10 mouse cellular contexts compared by ENCODE assay signal in genomic region chr13:30093086-30093485, GRCm38 (mm10). TPM values are rescaled to one million over a fixed set of nuclear protein-coding genes. Genes with fewer than 3 reads are reported as not detected.
DNase-seq lines count a peak whose midpoint lies in the region; ATAC-seq and TF ChIP-seq lines count a peak whose summit lies in the region.
"Had no signal": no experiment of that assay in that cellular context is flagged by ENCODE, and none has a peak within 500 bp of the region (broad histone marks: within the 10 kb centered on the region; RNA-seq: fewer than 3 reads in every experiment).

No protein-coding gene starts in this region.

- H3K27me3 ChIP-seq in Patski = peaks cover 4% of the 10 kb centered on the region
- H3K27me3 ChIP-seq in forebrain, embryonic 13.5 days = no peaks in the 10 kb centered on the region
- H3K27me3 ChIP-seq: limb, embryonic 13.5 days had no signal

- WGBS in forebrain, embryonic 13.5 days = 40% methylated on average over 2 of the region's 2 CpGs

- no peaks in the 10 kb centered on the region for H3K9me3 ChIP-seq in forebrain, embryonic 13.5 days (replicated peaks)
- H3K9me3 ChIP-seq: limb, embryonic 13.5 days had no signal

- TF ChIP-seq CTCF in layer of hippocampus, adult 2 months (conservative IDR thresholded peaks at IDR 0.05) = peak; percentile 82
- peak; percentile 83 for TF ChIP-seq CTCF in Patski (IDR thresholded peaks at IDR 0.05)

- H3K4me1 ChIP-seq in forebrain, embryonic 13.5 days = no peaks in the 10 kb centered on the region
- H3K4me1 ChIP-seq: limb, embryonic 13.5 days had no signal

- in situ Hi-C loops in Patski (cut with MboI; ENCODE audit: low pct_unique_long_range_greater_than_20kb) = loop anchor here (5.0 kb wide), 1 partner anchor 164 kb away; no protein-coding TSS in a partner anchor

- no peak overlapping the region for H3K4me2 ChIP-seq in forebrain, embryonic 13.5 days
- H3K4me2 ChIP-seq: limb, embryonic 13.5 days had no signal

- H3K9ac ChIP-seq in forebrain, embryonic 13.5 days = no peak overlapping the region
- H3K9ac ChIP-seq: limb, embryonic 13.5 days had no signal

- H3K27ac ChIP-seq in layer of hippocampus, adult 2 months = no peak overlapping the region
- H3K27ac ChIP-seq in forebrain, embryonic 13.5 days = no peak overlapping the region
- H3K27ac ChIP-seq: limb, embryonic 13.5 days had no signal

- no peak overlapping the region for H3K4me3 ChIP-seq in layer of hippocampus, adult 2 months
- no peak overlapping the region for H3K4me3 ChIP-seq in forebrain, embryonic 13.5 days
- H3K4me3 ChIP-seq: limb, embryonic 13.5 days had no signal

- no peak for ATAC-seq in Patski
- 0 out of 2 replicates have a peak, but pooled peaks have one; percentile 40 for ATAC-seq in monocyte, adult 5-6 weeks (replicated peaks; ENCODE audit: insufficient number of reproducible peaks, low FRiP score, low TSS enrichment, poor library complexity, severe bottlenecking)
- no peak for ATAC-seq in forebrain, embryonic 13.5 days

- DNase-seq in adrenal gland, postnatal 10 days = peak; percentile 18
- DNase-seq in adrenal gland, adult 8-10 months = no peak
- DNase-seq in layer of hippocampus, adult 2 months (ENCODE audit: low spot score in 2 of 2) = no peak
- no peak for DNase-seq in layer of hippocampus, adult 18-20 months (ENCODE audit: low spot score in 2 of 2)
- no peak for DNase-seq in Patski (ENCODE audit: low read depth, low spot score)
- no peak for DNase-seq in left cerebral cortex, adult 8-10 months (ENCODE audit: low spot score in 2 of 2)
- DNase-seq: cerebellum, adult 11 months had no signal

- no peaks in the 10 kb centered on the region for H3K36me3 ChIP-seq in forebrain, embryonic 13.5 days (ENCODE audit: poor library complexity, severe bottlenecking)
- H3K36me3 ChIP-seq: limb, embryonic 13.5 days had no signal

- POLR2A ChIA-PET in Patski (lab: Charles Lee) = no interaction called here

- CTCF ChIA-PET in Patski (lab: Charles Lee) = interaction anchor here (0.7 to 3.8 kb wide), 5 partner anchors 32 to 179 kb away, joined by 3 to 31 read pairs (median 4); no protein-coding TSS in a partner anchor

RNA-seq across cellular contexts. Expression of gene Mboat1, which starts 43.2 kb away (rescaled TPM):
- 1 to 10 TPM; 4.4 to 5.5 TPM for total RNA-seq in adrenal gland, postnatal 10 days (2021)
- 1 to 10 TPM; 3.9 to 4.4 (median 4.1) TPM for total RNA-seq in adrenal gland, adult 8-10 months (2022)
- 1 to 10 TPM; 1.5 to 2.2 TPM for total RNA-seq in layer of hippocampus, adult 2 months (2021)
- total RNA-seq in layer of hippocampus, adult 18-20 months (2021) = 1 to 10 TPM; 1.3 to 1.6 TPM
- 18.3 TPM for polyA plus RNA-seq in Patski (2021)
- 7.6 to 22.8 TPM (median 13.8 TPM) in 3 replicates for total RNA-seq in monocyte, adult 5-6 weeks (2017)
- polyA plus RNA-seq in forebrain, embryonic 13.5 days (2015; fragmentation: Nextera tagmentation; extraction: Ambion mirVana) = 3.6 and 3.8 TPM in 2 replicates
- total RNA-seq in left cerebral cortex, adult 8-10 months (2022) = 1 to 10 TPM; 1.8 to 2.6 (median 2.3) TPM
